Mouse (Mus musculus) E14TG2a.4 (cell line): ENCODE data around the gene Popdc2.

Experiments
- H3K27me3 ChIP-seq: 2 replicates; pipeline ENCODE4 v1.6.1; 2014; ENCODE audit warnings: low read length, control low read depth; ENCODE audit not compliant: insufficient read depth
- H3K36me3 ChIP-seq: 2 replicates; pipeline ENCODE4 v1.6.1; 2014; ENCODE audit warnings: low read length, control low read depth; ENCODE audit not compliant: insufficient read depth
- H3K4me1 ChIP-seq: replicated peaks from 2 replicates; pipeline ENCODE4 v1.6.1; 2014; ENCODE audit warnings: low read depth, low read length, control low read depth
- H3K4me3 ChIP-seq: replicated peaks from 2 replicates; pipeline ENCODE4 v1.5.1; 2014; ENCODE audit warnings: mild to moderate bottlenecking, low read length
- H3K9me3 ChIP-seq: 2 replicates; pipeline ENCODE4 v1.6.1; 2014; ENCODE audit warnings: low read length, control low read depth
- CTCF ChIP-seq: conservative IDR thresholded peaks from 2 replicates; pipeline ENCODE4 v1.5.1; 2014; ENCODE audit warnings: low read length
- NANOG ChIP-seq: IDR thresholded peaks from 2 replicates; pipeline ENCODE4 v1.6.1; 2014; ENCODE audit warnings: borderline replicate concordance, low read length, mixed read lengths
- POU5F1 ChIP-seq: IDR thresholded peaks from 2 replicates; pipeline ENCODE4 v1.6.1; 2014; ENCODE audit warnings: low read length, borderline replicate concordance

Popdc2 gene

GRCm38 (mm10) chr16:38407584-38407983 is 45.6 kb downstream of the Popdc2 start:
- H3K4me3 ChIP-seq = peak overlapping the region; percentile 5; the same call in 1 of the 2 replicates
- peaks cover 40% of the 10 kb centered on the region for H3K4me1 ChIP-seq
- H3K27me3 ChIP-seq = no peaks in the 10 kb centered on the region
- H3K9me3 ChIP-seq = no peaks in the 10 kb centered on the region
- no peaks in the 10 kb centered on the region for H3K36me3 ChIP-seq
- TF ChIP-seq NANOG = peak; percentile 64
- no peak for TF ChIP-seq CTCF
- TF ChIP-seq POU5F1 = peak; percentile 71; the same call in 1 of the 2 replicates

GRCm38 (mm10) chr16:38408416-38408815 is 46.4 kb downstream of the Popdc2 start:
- no peaks in the 10 kb centered on the region for H3K9me3 ChIP-seq
- no peaks in the 10 kb centered on the region for H3K27me3 ChIP-seq
- no peak overlapping the region for H3K4me3 ChIP-seq
- no peaks in the 10 kb centered on the region for H3K36me3 ChIP-seq
- peaks cover 40% of the 10 kb centered on the region for H3K4me1 ChIP-seq
- TF ChIP-seq NANOG = no peak
- no peak for TF ChIP-seq POU5F1
- no peak for TF ChIP-seq CTCF

- Histone ChIP-seq H3K4me1 (peaks cover 21% of the 10 kb centered on the region), H3K27me3 (peaks cover 7% of the 10 kb centered on the region; the same call in 1 of the 2 replicates), H3K4me3 (0 out of 2 replicates have a peak overlapping the region, but pooled peaks have one; percentile 23), H3K9me3 (peaks cover 4% of the 10 kb centered on the region; the same call in 1 of the 2 replicates), H3K36me3 (no peaks in the 10 kb centered on the region)
- TF ChIP-seq CTCF = no peak
- no peak for TF ChIP-seq NANOG
- no peak for TF ChIP-seq POU5F1
These were observed 52.9 kb downstream of the Popdc2 start for GRCm38 (mm10) chr16:38414953-38415352.

- H3K36me3 ChIP-seq = no peaks in the 10 kb centered on the region
These were observed 63.4 kb downstream of the Popdc2 start for GRCm38 (mm10) chr16:38425374-38425773.

GRCm38 (mm10) chr16:38425799-38426198 is 63.8 kb downstream of the Popdc2 start:
- no peaks in the 10 kb centered on the region for H3K9me3 ChIP-seq
- no peaks in the 10 kb centered on the region for H3K36me3 ChIP-seq
- no peak overlapping the region for H3K4me3 ChIP-seq
- peaks cover 27% of the 10 kb centered on the region for H3K4me1 ChIP-seq
- H3K27me3 ChIP-seq = no peaks in the 10 kb centered on the region; the same call in 1 of the 2 replicates
- no peak for TF ChIP-seq CTCF
- TF ChIP-seq POU5F1 = no peak
- no peak for TF ChIP-seq NANOG

More at GRCm38 (mm10) chr16:38425374-38425773, 63.4 kb downstream of the Popdc2 start:
- peaks cover 22% of the 10 kb centered on the region for H3K4me1 ChIP-seq
- TF ChIP-seq NANOG = no peak
- no peak for TF ChIP-seq CTCF
- TF ChIP-seq POU5F1 = no peak
- no peaks in the 10 kb centered on the region; the same call in 1 of the 2 replicates for H3K27me3 ChIP-seq
- no peak overlapping the region for H3K4me3 ChIP-seq
- H3K9me3 ChIP-seq = no peaks in the 10 kb centered on the region
